Mouse (Mus musculus) lung, embryonic 15.5 days (tissue): Measurements from ENCODE around the gene Sim1. TPM values are rescaled to one million over a fixed set of nuclear protein-coding genes. Genes with fewer than 3 reads are reported as not detected.

Experiments
- ATAC-seq: fragments of 200-750 bp; cut with Nextera tagmentation; 2 replicates; pipeline ENCODE4 v1.8.0; 2017; ENCODE audit warnings: moderate number of reproducible peaks, borderline replicate concordance; ENCODE audit not compliant: low FRiP score, low TSS enrichment; ENCODE audit errors: extremely low read depth
- H3K27ac ChIP-seq: fragments of 300-500 bp; sonication (generic); 2 replicates; pipeline ENCODE4 v1.5.1; 2015; ENCODE audit warnings: moderate library complexity, mild to moderate bottlenecking, inconsistent platforms
- H3K27me3 ChIP-seq: fragments of 300-500 bp; sonication (generic); 2 replicates; pipeline ENCODE4 v1.6.1; 2015; ENCODE audit warnings: inconsistent platforms
- H3K36me3 ChIP-seq: fragments of 300-500 bp; sonication (generic); 2 replicates; pipeline ENCODE4 v1.6.1; 2015; ENCODE audit warnings: inconsistent platforms
- H3K4me1 ChIP-seq: fragments of 300-500 bp; sonication (generic); 2 replicates; pipeline ENCODE4 v1.6.1; 2015; ENCODE audit warnings: inconsistent platforms
- H3K4me2 ChIP-seq: fragments of 300-500 bp; sonication (generic); 2 replicates; pipeline ENCODE4 v1.6.1; 2015; ENCODE audit warnings: inconsistent platforms, mild to moderate bottlenecking, moderate library complexity
- H3K4me3 ChIP-seq: fragments of 300-500 bp; sonication (generic); 2 replicates; pipeline ENCODE4 v1.5.1; 2015; ENCODE audit warnings: mild to moderate bottlenecking, inconsistent platforms
- H3K9ac ChIP-seq: fragments of 300-500 bp; sonication (generic); 2 replicates; pipeline ENCODE4 v1.6.1; 2015; ENCODE audit warnings: inconsistent platforms
- H3K9me3 ChIP-seq: fragments of 300-500 bp; sonication (generic); 2 replicates; pipeline ENCODE4 v1.6.1; 2016; ENCODE audit warnings: inconsistent platforms
- WGBS: fragments of 180-500 bp; shearing (Covaris S2); methylation state at CpG from one replicate; pipeline ENCODE4 v1.1.7; 2015; 5-methylcytosine and 5-hydroxymethylcytosine counted together
- polyA plus RNA-seq: library from polyadenylated mRNA; unstranded; fragments of >200 nt; fragmentation: Nextera tagmentation; extraction: Ambion mirVana; gene quantifications from 2 replicates; pipeline ENCODE4 v1.2.1, GENCODE M21; 2015

Sim1 gene
- polyA plus RNA-seq, 1 experiment from 2014 or later: not detected

DNA sequence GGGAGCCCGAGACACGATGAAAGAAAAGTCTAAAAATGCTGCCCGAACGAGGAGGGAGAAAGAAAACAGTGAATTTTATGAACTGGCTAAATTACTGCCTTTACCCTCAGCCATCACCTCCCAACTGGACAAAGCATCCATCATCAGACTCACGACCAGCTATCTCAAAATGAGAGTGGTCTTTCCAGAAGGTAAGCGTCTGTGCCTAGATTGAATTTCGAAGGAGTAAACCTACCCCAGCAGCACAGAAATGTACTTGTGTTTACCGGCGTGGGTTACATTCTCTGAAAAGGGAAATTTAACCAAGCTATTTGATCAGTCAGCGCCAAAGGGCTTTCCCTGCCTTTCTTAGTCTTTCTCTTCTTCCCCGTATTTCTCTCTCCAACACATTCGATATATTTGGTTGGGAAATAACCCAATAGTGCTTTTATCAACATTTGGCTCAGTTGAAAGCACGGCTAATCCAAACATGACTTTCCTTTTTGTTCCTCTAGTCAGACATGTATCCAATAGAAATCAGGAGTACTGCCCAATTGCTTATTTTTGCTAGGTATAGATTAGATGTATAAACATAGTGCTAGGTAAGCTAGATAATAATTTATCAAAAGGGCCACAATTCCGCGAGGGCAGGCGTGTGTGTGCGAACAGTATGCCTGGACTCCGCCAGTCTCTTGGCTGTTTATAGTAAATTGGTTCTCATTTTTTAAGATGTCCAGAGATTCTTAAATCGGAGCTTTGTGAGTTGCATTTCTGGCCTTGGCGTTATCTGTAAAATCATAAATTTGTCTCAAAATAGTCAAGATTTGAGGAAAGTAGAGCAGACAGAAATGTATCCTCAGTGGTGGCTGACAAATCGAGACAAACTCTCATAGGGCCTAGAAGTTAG lies 1.6 kb downstream of the Sim1 start:
- Histone ChIP-seq H3K9ac (no peak overlapping the region), H3K27ac (no peak overlapping the region), H3K4me2 (no peak overlapping the region), H3K27me3 (peaks cover 94% of the 10 kb centered on the region), H3K9me3 (no peaks in the 10 kb centered on the region), H3K4me3 (no peak overlapping the region), H3K4me1 (peaks cover 24% of the 10 kb centered on the region), H3K36me3 (no peaks in the 10 kb centered on the region)
- no peak for ATAC-seq
- WGBS: 5% methylated on average over 21 of the region's 21 CpGs

DNA sequence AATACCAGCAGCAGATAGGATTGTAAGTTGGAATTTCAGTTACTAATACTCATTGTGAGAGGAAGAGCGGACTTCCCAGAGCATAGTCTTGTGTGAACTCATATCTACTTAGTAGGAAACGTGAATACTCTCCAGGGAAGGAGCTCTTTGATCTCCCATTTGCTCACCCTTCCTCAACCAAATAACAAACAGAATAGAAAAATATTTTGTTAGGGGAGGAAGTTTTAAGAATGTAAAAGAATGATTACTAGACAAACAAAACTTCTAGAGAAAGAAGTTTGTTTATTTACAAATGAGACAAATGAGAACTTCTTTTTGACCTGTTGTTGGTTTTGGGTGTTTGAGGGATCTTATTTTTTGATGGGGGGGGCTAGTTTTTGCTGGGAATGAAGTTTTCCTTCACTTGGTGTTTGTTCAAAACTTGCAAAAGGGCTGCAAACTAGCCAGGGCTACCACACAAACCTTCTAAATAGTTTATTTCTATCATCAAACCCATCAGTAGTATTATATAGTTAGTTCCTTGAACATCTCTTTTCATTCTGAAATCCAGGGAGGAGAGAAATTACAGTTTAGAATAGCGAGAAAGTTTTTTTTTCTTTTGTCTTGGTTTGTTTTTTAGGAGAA lies 2.3 kb downstream of the Sim1 start:
- Histone ChIP-seq H3K36me3 (no peaks in the 10 kb centered on the region), H3K4me3 (no peak overlapping the region), H3K9me3 (no peaks in the 10 kb centered on the region), H3K4me1 (peaks cover 24% of the 10 kb centered on the region), H3K4me2 (no peak overlapping the region), H3K9ac (no peak overlapping the region), H3K27ac (no peak overlapping the region), H3K27me3 (peaks cover 94% of the 10 kb centered on the region)
- no peak for ATAC-seq
- WGBS: 11% methylated on average over 3 of the region's 3 CpGs

DNA sequence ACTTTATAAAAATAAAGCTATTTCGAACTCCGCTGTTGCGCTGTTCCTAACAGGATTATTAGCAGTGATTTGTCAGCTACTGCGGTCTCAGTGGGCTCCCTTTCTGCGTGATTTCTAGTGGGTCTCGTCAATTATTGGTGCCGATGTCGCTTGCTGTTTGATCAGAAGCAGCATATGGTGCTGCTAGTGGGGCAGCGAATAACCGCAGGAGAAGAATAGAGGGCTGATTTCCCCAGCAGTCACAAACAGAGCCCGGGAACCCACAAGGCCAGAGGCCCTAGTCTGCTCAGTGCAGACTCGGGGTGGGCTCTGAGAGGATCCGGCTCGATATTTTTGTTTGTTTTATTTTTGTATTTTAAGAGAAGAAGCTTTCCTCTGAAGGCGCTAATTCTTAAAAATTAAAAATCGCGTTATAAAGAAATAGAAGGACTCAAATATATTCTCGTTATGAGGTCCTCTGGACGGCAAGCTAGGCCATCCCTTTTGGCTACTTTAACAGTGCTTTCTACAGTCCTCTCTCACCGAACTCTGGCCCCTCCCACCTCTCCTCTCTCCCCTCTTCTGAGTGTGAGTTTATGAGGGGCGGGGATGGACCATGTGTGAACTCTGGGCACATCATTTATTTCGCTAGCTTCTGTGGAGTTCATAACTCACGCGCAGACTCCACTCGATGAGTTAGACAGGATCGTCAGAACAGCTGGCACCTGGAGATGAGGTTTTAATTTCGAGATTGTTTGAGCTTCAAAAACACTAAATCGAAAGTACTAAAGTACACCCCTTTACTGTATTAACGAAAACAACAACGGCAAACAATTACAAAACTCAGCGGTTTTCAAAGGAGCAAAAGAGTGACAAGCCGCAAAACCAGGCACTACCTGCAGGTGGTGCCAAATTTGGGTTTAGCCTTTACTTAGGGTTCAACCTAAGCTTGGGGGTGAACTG lies 3.2 kb downstream of the Sim1 start:
- 2% methylated on average over 32 of the region's 32 CpGs for WGBS
- no peak for ATAC-seq
- Histone ChIP-seq H3K4me3 (no peak overlapping the region), H3K36me3 (no peaks in the 10 kb centered on the region), H3K4me1 (peaks cover 17% of the 10 kb centered on the region), H3K4me2 (no peak overlapping the region), H3K27ac (no peak overlapping the region), H3K9me3 (no peaks in the 10 kb centered on the region), H3K27me3 (peaks cover 94% of the 10 kb centered on the region), H3K9ac (no peak overlapping the region)

DNA sequence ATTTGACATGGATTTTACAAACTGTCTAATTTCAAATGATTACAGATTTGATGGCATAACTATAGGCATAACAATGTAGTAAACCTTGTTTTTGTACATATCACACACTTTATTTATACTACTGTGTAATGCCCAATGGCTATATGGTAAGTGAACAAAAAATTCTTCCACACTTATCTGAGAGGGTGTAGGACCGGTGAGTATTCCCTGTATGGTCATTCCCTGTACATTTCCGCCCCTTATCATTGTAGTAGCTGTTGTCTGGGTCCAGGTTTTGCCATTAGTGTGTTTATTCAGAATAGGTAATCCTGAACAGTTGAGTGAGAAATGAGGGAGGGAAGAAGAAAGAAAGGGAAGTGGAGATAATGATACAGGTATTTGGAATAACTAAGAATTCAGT lies 4.1 kb downstream of the Sim1 start:
- Histone ChIP-seq H3K4me2 (no peak overlapping the region), H3K36me3 (no peaks in the 10 kb centered on the region), H3K4me3 (no peak overlapping the region), H3K27ac (no peak overlapping the region), H3K4me1 (peaks cover 17% of the 10 kb centered on the region), H3K9me3 (no peaks in the 10 kb centered on the region), H3K9ac (no peak overlapping the region), H3K27me3 (peaks cover 93% of the 10 kb centered on the region)
- 14% methylated on average over 2 of the region's 2 CpGs for WGBS
- no peak for ATAC-seq

DNA sequence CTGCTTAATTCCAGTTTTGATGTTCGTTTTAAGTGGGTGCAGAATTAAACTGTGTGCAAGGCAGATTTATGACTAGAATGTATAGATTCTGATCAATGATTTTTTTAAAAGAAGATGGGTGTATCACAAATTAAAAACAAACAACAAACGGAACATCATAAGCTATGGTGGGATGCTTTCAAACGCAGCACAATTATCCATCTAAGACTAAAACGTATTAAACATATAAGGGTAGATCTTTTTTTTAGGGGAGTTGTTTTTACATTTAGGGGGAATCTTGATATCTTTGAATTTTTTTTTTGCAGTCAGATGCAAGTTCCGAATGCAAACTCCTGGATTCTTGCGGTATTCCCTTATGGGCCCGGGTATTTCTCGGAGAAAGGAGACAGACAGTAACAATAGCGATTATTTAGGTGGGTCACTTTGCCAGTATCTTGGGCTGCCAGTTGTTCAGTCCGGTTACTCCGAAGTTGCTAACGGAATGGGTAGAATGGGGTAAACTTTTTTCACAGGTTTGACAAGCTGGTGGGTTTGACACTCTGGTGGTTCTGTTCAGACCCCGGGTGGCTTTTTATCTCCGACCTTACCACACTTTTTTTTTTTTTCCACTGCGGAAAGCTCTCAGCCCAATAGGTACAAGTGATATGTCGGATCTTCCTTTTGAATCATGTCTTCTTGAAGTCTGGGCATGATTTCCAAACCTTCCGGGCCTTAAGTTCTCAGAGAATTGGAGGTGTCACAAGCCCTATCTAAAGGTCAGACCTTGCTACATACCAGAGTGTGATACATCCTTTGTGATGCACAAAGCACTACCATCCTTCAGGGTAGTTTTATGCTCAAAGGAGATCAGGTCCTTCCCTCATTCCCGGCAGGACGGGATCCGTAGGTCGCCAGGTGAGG lies 5.5 kb downstream of the Sim1 start:
- peaks cover 93% of the 10 kb centered on the region for H3K27me3 ChIP-seq
- H3K4me3 ChIP-seq: no peak overlapping the region
- no peaks in the 10 kb centered on the region for H3K9me3 ChIP-seq
- no peak overlapping the region for H3K9ac ChIP-seq
- WGBS: 3% methylated on average over 21 of the region's 21 CpGs
- H3K36me3 ChIP-seq: no peaks in the 10 kb centered on the region
- H3K27ac ChIP-seq: no peak overlapping the region
- no peak for ATAC-seq
- H3K4me2 ChIP-seq: no peak overlapping the region
- H3K4me1 ChIP-seq: peaks cover 5% of the 10 kb centered on the region

DNA sequence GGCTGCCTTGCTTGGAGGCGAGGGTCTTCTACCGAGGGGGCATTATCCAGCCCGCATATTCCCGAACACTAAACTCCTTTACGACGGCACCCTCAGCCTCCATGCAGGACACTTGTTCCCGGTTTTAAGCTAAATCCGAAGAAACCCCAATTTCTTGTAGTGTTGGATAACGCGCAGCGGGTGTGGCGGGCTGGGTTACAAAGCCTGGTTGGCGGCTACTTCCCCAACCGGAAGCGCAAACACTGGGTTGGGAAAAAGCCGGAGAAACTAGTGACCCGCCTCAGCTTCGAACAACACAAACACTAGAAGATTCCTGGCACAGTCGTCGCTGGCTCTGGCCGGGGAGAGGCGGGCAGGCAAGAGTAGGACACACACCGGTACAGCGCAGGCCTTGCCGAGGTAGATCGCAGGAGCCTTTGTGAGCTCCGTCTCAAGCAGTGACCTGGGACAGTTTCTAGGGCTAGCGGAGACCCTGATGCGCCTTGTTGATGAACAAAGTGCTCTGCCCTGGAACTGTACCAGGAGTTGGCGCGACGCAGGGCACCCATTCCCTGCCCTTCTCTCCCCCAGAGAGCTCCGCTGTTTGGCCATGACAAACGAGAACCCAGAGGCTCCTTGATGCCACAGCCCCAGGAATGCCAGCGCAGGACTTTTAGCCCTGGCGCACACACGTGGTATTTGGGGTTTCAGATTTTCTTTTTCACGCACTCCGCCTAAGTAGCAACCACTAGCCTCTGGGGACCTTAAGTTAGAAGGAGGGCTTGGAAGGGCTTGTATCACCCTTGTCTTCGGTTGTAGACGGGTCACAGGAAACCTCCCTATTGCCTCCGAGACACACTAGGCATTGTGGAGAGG lies 6.4 kb downstream of the Sim1 start:
- H3K9ac ChIP-seq: no peak overlapping the region
- WGBS: 1% methylated on average over 42 of the region's 42 CpGs
- no peaks in the 10 kb centered on the region for H3K36me3 ChIP-seq
- ATAC-seq: no peak
- no peak overlapping the region for H3K27ac ChIP-seq
- H3K4me1 ChIP-seq: peaks cover 4% of the 10 kb centered on the region; the same call in 1 of the 2 replicates
- peaks cover 93% of the 10 kb centered on the region for H3K27me3 ChIP-seq
- no peak overlapping the region; the same call in 1 of the 2 replicates for H3K4me2 ChIP-seq
- 0 out of 2 replicates have a peak overlapping the region, but pooled peaks have one; percentile 3 for H3K4me3 ChIP-seq
- H3K9me3 ChIP-seq: no peaks in the 10 kb centered on the region

DNA sequence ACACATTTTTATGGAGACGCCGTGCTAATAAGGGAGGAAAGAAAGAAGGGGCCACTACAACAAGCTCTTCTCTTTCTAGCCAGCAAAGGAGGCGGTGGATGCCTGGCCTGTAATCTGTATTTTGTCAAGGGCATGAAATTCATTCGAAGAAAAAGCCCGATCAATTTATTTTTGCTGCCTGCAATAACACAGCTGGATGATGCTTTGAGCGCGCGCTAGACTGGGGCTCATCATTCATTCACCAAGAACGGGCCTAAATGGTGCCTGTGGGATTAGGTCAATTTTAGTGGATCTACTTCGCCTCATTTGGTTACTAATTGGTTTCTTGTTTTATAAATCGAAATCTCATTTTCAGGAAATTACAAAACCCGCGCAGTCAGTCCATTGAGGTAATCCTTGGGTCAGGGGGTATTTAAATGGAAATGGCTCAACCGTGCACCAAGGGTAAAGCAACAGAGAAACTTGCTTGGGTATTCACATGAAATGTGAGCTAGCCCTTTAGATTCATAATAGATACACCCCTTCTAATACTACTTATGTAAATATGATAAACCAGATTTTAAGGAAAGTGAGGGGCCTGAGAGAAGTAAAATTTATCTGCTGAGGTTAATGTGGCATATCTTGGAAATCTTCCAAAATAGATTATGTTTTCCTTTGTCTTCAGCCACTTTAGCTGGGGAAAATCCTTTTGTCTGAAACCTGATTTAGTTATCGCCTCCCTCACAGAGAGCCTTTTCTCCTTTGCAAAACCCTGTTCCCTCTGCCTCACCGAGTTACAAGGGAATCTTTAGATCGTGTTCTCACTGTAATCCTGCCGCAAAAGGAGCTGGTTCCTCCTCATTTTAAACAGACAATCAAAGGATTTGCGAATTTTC lies 7.3 kb downstream of the Sim1 start:
- Histone ChIP-seq H3K36me3 (no peaks in the 10 kb centered on the region), H3K4me2 (no peak overlapping the region), H3K4me3 (no peak overlapping the region), H3K27me3 (peaks cover 93% of the 10 kb centered on the region), H3K27ac (no peak overlapping the region), H3K9me3 (no peaks in the 10 kb centered on the region), H3K9ac (no peak overlapping the region), H3K4me1 (peaks cover 4% of the 10 kb centered on the region; the same call in 1 of the 2 replicates)
- ATAC-seq: no peak
- 3% methylated on average over 19 of the region's 19 CpGs for WGBS

DNA sequence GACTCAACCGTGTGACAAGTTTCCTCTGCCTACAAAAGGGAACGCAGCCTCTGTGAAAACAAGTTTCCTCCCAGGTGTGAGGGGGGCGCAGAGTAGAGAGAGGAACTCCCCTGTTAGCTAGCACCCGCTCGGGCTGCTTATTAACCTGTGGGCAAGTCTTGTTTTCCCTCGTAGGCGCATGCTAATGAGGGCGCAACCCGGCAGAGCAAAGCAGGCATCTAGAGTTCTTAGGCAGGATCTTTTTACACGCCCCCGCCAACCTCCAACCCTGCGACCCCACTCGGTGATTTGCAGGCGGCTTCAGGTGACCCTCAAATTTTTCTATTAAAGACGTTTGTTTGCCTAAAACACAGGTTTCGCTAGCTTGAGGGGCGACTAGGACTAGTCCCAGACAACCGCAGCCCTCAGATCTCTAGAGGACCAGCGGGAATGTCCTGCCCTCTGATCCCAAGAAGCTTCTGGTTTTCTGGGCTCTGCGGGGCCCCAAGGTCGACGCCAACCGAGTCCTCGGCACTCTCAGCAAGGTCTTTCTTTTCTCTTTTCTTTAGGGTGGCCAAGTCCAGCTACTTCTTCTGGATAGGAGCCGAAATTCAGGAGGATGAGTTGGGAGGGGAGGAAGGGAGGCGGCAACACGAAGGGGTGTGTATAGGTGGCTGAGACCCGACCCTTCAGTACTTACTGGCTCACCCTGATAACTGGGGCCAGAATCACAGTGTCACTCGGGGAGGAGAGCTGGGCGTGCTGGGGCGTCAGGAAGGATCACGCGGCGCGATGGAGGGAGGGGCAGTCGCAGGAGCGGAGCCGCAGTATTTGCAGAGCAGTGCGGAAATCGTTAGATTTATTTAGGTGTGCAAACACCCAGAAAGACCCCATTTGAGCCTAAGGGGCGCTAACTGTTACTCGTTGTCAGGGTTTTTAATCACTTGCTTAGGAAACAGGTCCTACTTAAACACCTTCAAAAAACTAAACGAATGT lies 8.5 kb downstream of the Sim1 start:
- H3K4me1 ChIP-seq: peaks cover 4% of the 10 kb centered on the region; the same call in 1 of the 2 replicates
- H3K4me3 ChIP-seq: no peak overlapping the region
- H3K9ac ChIP-seq: no peak overlapping the region
- no peak overlapping the region for H3K4me2 ChIP-seq
- no peaks in the 10 kb centered on the region for H3K36me3 ChIP-seq
- H3K27ac ChIP-seq: no peak overlapping the region
- H3K27me3 ChIP-seq: peaks cover 93% of the 10 kb centered on the region
- no peaks in the 10 kb centered on the region for H3K9me3 ChIP-seq
- 1% methylated on average over 43 of the region's 43 CpGs for WGBS
- no peak for ATAC-seq
